In genomic region chr15:8402591-8402990, GRCm38 (mm10) we compare ENCODE assay signal across 25 mouse cellular contexts. TPM values are rescaled to one million over a fixed set of nuclear protein-coding genes. Genes with fewer than 3 reads are reported as not detected.
DNase-seq lines count a peak whose midpoint lies in the region; ATAC-seq and TF ChIP-seq lines count a peak whose summit lies in the region.
"Had no signal": no experiment of that assay in that cellular context is flagged by ENCODE, and none has a peak within 500 bp of the region (broad histone marks: within the 10 kb centered on the region; RNA-seq: fewer than 3 reads in every experiment).

No protein-coding gene starts in this region.

- no peak for TF ChIP-seq CTCF in CH12.LX (conservative IDR thresholded peaks at IDR 0.05 in 1 of 2, IDR thresholded peaks at IDR 0.05 in 1 of 2; ENCODE audit: low read depth in 2 of 2, low read length in 2 of 2)
- TF ChIP-seq CTCF in gastrocnemius, adult 2 months (IDR thresholded peaks at IDR 0.05) = no peak

- TF ChIP-seq EP300 in CH12.LX (IDR thresholded peaks at IDR 0.05; ENCODE audit: low read length) = peak; percentile 89

- H3K9me3 ChIP-seq in CH12.LX (replicated peaks; ENCODE audit: low read length) = peaks cover 5% of the 10 kb centered on the region
- H3K9me3 ChIP-seq: embryonic facial prominence, embryonic 13.5 days; embryonic facial prominence, embryonic 15.5 days; forebrain, embryonic 10.5 days; forebrain, embryonic 12.5 days had no signal

- H3K27ac ChIP-seq in CH12.LX (ENCODE audit: insufficient read depth, low read depth) = no peak overlapping the region
- no peak overlapping the region for H3K27ac ChIP-seq in gastrocnemius, adult 2 months
- H3K27ac ChIP-seq: embryonic facial prominence, embryonic 13.5 days; embryonic facial prominence, embryonic 15.5 days; forebrain, embryonic 10.5 days; forebrain, embryonic 12.5 days had no signal

- dilution Hi-C loops in CH12.LX (cut with MboI; ENCODE audit: extremely low pct_ligation_motif_present, extremely low pct_unique_long_range_greater_than_20kb, low sequenced_read_pairs) = no loop called here

- peaks cover 30% of the 10 kb centered on the region for H3K79me2 ChIP-seq in CH12.LX (replicated peaks; ENCODE audit: control insufficient read depth, extremely low read depth, insufficient read depth, poor library complexity, severe bottlenecking)

- ATAC-seq in granulocyte monocyte progenitor cell, adult 5-6 weeks (replicated peaks; ENCODE audit: poor library complexity, severe bottlenecking) = peak; percentile 75
- peak; percentile 48; the same call in 1 of the 2 replicates for ATAC-seq in megakaryocyte progenitor cell, adult 5-6 weeks (replicated peaks; ENCODE audit: poor library complexity)
- ATAC-seq: CD4-positive, CD25-positive, alpha-beta regulatory T cell, adult 4 months; forebrain, embryonic 14.5 days; forebrain, embryonic 16.5 days had no signal

- H3K4me2 ChIP-seq in CH12.LX (ENCODE audit: insufficient read depth, low read depth, poor library complexity, severe bottlenecking) = no peak overlapping the region
- H3K4me2 ChIP-seq: embryonic facial prominence, embryonic 13.5 days; embryonic facial prominence, embryonic 15.5 days; forebrain, embryonic 12.5 days had no signal

- no peak overlapping the region for H3K4me3 ChIP-seq in CH12.LX (replicated peaks in 1 of 3; ENCODE audit: low read depth in 2 of 3, low read length in 2 of 3, poor library complexity in 1 of 3)
- no peak overlapping the region for H3K4me3 ChIP-seq in gastrocnemius, adult 2 months
- H3K4me3 ChIP-seq: embryonic facial prominence, embryonic 13.5 days; embryonic facial prominence, embryonic 15.5 days; erythroblast, embryonic 14.5 days; forebrain, embryonic 10.5 days; forebrain, embryonic 12.5 days had no signal

- peaks cover 0 to 26% of the 10 kb centered on the region in 2 experiments; a peak in 3 of 4 replicates for H3K4me1 ChIP-seq in CH12.LX (ENCODE audit: control insufficient read depth in 1 of 2, insufficient read depth in 2 of 2)
- H3K4me1 ChIP-seq: embryonic facial prominence, embryonic 13.5 days; embryonic facial prominence, embryonic 15.5 days; forebrain, embryonic 10.5 days had no signal

- in situ Hi-C loops in CH12.LX (cut with MboI; ENCODE audit: low pct_ligation_motif_present, low pct_unique_long_range_greater_than_20kb, low sequenced_read_pairs) = no loop called here

- no peak for TF ChIP-seq RAD21 in CH12.LX (IDR thresholded peaks at IDR 0.05; ENCODE audit: low read depth, low read length)

- H3K36me3 ChIP-seq in CH12.LX (replicated peaks in 1 of 2; ENCODE audit: control insufficient read depth in 1 of 2, insufficient read depth in 1 of 2, low read length in 1 of 2) = peaks cover 0 to 8% of the 10 kb centered on the region in 2 experiments
- H3K36me3 ChIP-seq: embryonic facial prominence, embryonic 13.5 days; embryonic facial prominence, embryonic 15.5 days; forebrain, embryonic 10.5 days; forebrain, embryonic 12.5 days had no signal

- no peak for TF ChIP-seq POLR2A in CH12.LX (IDR thresholded peaks at IDR 0.05; ENCODE audit: low read depth, low read length)

- H3K9ac ChIP-seq in CH12.LX (ENCODE audit: insufficient read depth, low read depth) = no peak overlapping the region
- H3K9ac ChIP-seq: embryonic facial prominence, embryonic 13.5 days; embryonic facial prominence, embryonic 15.5 days; forebrain, embryonic 12.5 days had no signal

- intact Hi-C loops in gastrocnemius, adult 2 months (cut with DNase I) = no loop called here

- no peaks in the 10 kb centered on the region for H3K27me3 ChIP-seq in CH12.LX (replicated peaks)
- H3K27me3 ChIP-seq: embryonic facial prominence, embryonic 13.5 days; embryonic facial prominence, embryonic 15.5 days; forebrain, embryonic 12.5 days had no signal

- DNase-seq in CH12.LX (ENCODE audit: extremely low read depth) = peak; percentile 41
- no peak for DNase-seq in gastrocnemius, adult 2 months
- DNase-seq in right cerebral cortex, postnatal 14 days = no peak
- DNase-seq in liver = no peak
- DNase-seq in cerebellum, postnatal 14 days = no peak
- DNase-seq: adrenal gland, adult 2 months; adrenal gland, postnatal 10 days; adrenal gland, postnatal 25 days; B cell, adult 2 months; cerebellum, adult 11 months; cerebellum, adult 18-20 months; cerebellum, adult 8-10 months; cerebellum, adult 9-11 months; cerebellum, postnatal 25 days; embryo, embryonic 11 days had no signal

TF ChIP-seq in CH12.LX, 34 proteins besides CTCF, POLR2A, EP300 and RAD21:
- TF ChIP-seq IRF4 (IDR thresholded peaks at IDR 0.05; ENCODE audit: low read depth, low read length) (peak; percentile 58), BHLHE40 (IDR thresholded peaks at IDR 0.05; ENCODE audit: low read depth, low read length) (0 out of 2 replicates have a peak, but pooled peaks have one; percentile 5), E2F4 (IDR thresholded peaks at IDR 0.05; ENCODE audit: insufficient replicate concordance, low read depth, low read length) (no peak), MAFK (IDR thresholded peaks at IDR 0.05; ENCODE audit: insufficient replicate concordance, low read length) (peak; percentile 60; the same call in 1 of the 2 replicates), POLR2AphosphoS2 (IDR thresholded peaks at IDR 0.05; ENCODE audit: low read depth, low read length) (no peak), SIN3A (IDR thresholded peaks at IDR 0.05; ENCODE audit: low read length) (0 out of 2 replicates have a peak, but pooled peaks have one; percentile 21), JUND (conservative IDR thresholded peaks at IDR 0.05; ENCODE audit: low read depth, low read length) (no peak)
TF ChIP-seq in CH12.LX: peak in this region for 4.

RNA-seq across cellular contexts. Expression of gene Nipbl, which starts 41.7 kb away (rescaled TPM):
- total RNA-seq in CH12.LX (2012; rRNA removed) (18.7 and 19.8 TPM in 2 replicates), CH12.LX (2014; rRNA removed) (16.2 and 16.3 TPM in 2 replicates)
- 26.6 and 30.8 TPM in 2 replicates for polyA plus RNA-seq in CH12.LX (2012; ENCODE audit: insufficient read length, low read depth)
- 55.1 and 55.8 TPM in 2 replicates for total RNA-seq in granulocyte monocyte progenitor cell, adult 5-6 weeks (2014; fragmentation: Nextera tagmentation)
- total RNA-seq in granulocyte monocyte progenitor cell, adult 5-6 weeks (2017) = 46.2 and 52.3 TPM in 2 replicates
- 62.0 and 68.8 TPM in 2 replicates for total RNA-seq in megakaryocyte progenitor cell, adult 5-6 weeks (2015)
- 33.6 and 44.6 TPM in 2 replicates for total RNA-seq in megakaryocyte progenitor cell, adult 5-6 weeks (2017)
- total RNA-seq in gastrocnemius, adult 2 months (2021) = 10 to 100 TPM; 23.6 to 24.6 TPM
